Mouse (Mus musculus): ENCODE results near the gene Tm4sf5. TPM values are rescaled to one million over a fixed set of nuclear protein-coding genes. Genes with fewer than 3 reads are reported as not detected.
"Not testable (repeated sequence)": the region's sequence is repeated elsewhere in the genome, so short reads cannot be mapped to it uniquely, and the experiment has no call there.

The Tm4sf5 gene
- total RNA-seq, 2 experiments from 2014 or later = 0.47 to 0.61 TPM

- no peak for DNase-seq (ENCODE audit: extremely low spot score in 1 of 2, low spot score in 1 of 2)
These were observed 2.0 kb downstream of the Tm4sf5 start for GRCm38 (mm10) chr11:70506962-70507515.

GRCm38 (mm10) chr11:70509753-70510564, 4.9 kb downstream of the Tm4sf5 start:
- DNase-seq (ENCODE audit: extremely low spot score in 1 of 2, low spot score in 1 of 2) = peak in 1 of 2 experiments; percentile 45

GRCm38 (mm10) chr11:70511242-70511641, 6.2 kb downstream of the Tm4sf5 start:
- DNase-seq (ENCODE audit: extremely low spot score in 1 of 2, low spot score in 1 of 2) = no peak

DNA sequence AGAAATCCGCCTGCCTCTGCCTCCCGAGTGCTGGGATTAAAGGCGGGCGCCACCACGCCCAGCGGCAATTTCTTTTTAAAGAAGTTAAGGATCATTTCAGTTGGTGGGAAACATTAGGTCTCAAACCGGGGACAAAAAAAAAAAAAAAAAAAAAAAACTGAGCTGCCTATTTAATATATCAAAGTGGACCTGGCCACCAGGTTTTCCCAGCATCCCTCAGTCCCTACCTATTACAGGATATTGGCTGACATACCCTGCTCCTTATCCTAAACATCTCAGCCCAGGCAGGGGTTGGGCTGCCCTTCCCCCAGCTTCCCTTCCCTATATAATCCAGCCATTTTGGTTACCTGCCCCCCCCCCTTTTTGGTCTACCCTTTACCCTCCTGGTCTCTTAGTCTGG, 6.8 kb downstream of the Tm4sf5 start:
- no peak for DNase-seq (ENCODE audit: extremely low spot score in 1 of 2, low spot score in 1 of 2)

DNA sequence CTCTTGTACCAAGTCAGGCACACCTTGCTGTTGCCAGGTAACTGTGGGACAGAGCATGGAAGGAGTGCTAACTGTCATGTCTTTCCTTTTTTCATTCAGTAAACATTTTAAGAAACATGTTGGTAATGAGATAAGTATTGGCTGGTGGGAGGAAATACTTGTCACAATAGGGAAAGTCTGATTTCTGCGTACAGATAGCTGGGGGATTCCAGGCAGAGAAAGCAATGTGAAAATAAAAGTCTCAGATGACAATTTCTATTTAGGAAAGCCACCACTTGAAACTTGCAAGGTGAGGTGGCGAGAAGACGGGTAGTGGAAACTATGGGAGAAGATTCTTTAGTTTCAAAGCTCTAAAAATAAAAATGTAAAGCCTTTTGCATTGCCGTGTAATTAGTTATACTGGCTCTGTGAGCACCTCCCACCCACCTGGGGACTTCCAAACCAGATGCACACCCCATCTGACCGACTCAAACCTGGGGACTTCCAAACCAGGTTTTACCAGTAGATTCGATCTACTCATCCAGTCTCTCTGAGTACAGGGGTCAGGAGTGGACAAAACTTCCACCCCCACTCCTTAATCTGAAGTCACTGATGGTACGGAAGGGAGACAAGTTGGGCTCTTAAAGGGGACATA, 7.8 kb downstream of the Tm4sf5 start:
- no peak for DNase-seq (ENCODE audit: extremely low spot score in 1 of 2, low spot score in 1 of 2)

- DNase-seq (ENCODE audit: extremely low spot score in 1 of 2, low spot score in 1 of 2) = no peak
These were observed 8.5 kb downstream of the Tm4sf5 start for GRCm38 (mm10) chr11:70513520-70513919.

GRCm38 (mm10) chr11:70514288-70514687, 9.2 kb downstream of the Tm4sf5 start, which contains the start of gene Vmo1:
TSS of gene Vmo1 (minus strand) at chr11:70514616.
- DNase-seq (ENCODE audit: extremely low spot score in 1 of 2, low spot score in 1 of 2) = no peak

GRCm38 (mm10) chr11:70516352-70516751, 11.3 kb downstream of the Tm4sf5 start:
- peak in 1 of 2 experiments; percentile 18 for DNase-seq (ENCODE audit: extremely low spot score in 1 of 2, low spot score in 1 of 2)

DNA sequence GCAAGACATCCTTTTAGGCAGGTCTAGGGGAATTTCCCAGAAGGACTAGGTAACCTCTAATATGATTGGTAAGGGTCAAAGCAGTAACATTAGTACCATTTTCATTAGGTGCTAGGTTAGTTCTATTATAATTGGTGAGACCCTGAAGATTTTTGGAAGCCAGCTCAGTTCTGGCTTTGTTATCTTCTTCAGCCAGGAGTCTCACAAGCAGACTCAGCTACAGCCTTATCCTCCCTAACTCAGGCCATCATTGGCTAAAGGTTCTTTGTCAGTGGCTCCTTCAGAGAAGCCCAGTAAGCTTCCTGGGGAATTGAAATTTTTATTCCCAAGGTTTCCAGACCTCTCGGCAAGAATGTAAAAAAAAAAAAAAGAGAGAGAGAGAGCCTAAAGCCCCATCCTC, 13.4 kb downstream of the Tm4sf5 start:
- no peak for DNase-seq (ENCODE audit: extremely low spot score in 1 of 2, low spot score in 1 of 2)

- no peak for DNase-seq (ENCODE audit: extremely low spot score in 1 of 2, low spot score in 1 of 2)
These were observed 13.9 kb downstream of the Tm4sf5 start, which contains the start of gene Gltpd2 for GRCm38 (mm10) chr11:70518923-70519322. TSS of gene Gltpd2 (plus strand) at chr11:70519196.

- peak in 1 of 2 experiments; percentile 22 for DNase-seq (ENCODE audit: extremely low spot score in 1 of 2, low spot score in 1 of 2)
These were observed 15.2 kb downstream of the Tm4sf5 start for GRCm38 (mm10) chr11:70520178-70520769.

DNA sequence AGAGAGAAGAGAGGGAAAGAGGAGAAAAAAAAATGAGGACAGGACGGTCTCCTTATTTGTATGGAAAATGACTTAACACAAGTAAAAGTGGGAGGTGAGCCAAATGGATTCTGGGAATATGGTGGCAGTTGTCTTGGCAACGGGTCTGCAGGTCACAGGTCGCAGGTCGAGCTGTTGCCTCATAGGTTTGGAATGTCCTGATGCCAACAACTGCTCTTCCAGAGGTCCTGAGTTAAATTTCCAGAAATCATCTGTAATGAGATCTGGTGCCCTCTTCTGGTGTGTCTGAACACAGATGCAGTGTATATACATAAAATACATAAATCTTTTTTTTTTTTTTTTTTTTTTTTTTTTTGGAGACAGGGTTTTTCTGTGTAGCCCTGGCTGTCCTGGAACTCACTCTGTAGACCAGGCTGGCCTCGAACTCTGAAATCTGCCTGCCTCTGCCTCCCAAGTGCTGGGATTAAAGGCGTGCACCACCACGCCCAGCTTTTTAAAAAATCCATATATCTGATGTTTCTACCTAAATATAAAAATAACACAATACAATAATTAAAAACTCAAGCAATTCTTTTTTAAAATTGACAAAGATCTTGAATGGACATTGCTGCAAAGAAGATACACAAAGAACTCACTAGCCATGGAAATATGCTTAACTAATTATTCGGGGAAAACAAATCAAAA, 18.4 kb downstream of the Tm4sf5 start:
- not testable (repeated sequence) for DNase-seq (ENCODE audit: extremely low spot score in 1 of 2, low spot score in 1 of 2)

DNA sequence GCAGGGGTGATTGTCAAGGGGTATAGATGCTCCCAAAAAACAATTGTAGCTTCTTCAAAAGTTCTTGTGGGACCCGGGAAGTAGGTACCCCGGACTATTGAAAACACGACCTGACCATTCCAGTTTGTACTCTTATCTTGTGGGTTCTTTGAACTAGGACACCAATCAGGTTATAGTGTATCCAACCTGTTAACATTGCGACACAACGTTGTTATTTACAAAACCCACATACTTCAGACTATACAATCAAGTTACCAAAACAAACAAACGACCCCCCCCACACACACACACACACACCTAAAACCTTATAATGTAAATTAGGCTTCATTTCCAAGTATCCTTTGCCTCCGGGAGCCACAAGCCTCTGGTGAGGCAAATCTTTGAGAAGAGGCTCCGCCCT, 19.7 kb downstream of the Tm4sf5 start:
- no peak for DNase-seq (ENCODE audit: extremely low spot score in 1 of 2, low spot score in 1 of 2)

DNA sequence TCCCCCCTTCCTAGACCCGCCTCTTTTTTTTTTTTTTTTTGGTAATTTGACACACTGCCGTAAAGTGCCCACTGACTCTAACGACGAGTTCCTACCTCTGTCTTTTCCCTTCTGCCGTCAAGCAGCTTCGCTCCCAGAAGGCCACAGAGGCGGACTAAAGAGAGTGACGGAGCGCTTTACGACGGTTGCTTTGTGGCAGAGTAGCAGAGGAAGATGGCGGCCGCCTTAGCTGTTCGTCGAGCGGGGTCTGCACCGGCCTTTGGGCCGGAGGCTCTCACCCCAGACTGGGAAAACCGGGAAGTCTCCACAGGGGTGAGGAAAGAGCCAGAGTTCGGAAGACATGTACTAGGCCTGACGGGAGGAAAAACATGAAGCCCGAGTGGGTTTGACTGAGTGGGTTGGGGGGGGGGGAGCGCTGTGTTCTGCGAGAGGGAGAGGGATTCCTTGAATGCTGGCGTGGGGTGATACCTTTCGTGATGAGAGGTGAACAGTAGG, 20.2 kb downstream of the Tm4sf5 start, which contains the start of gene Psmb6:
Gene Psmb6, plus strand, starts transcription at position 184 of the 495 bp plus-strand sequence.
- peak; percentile 70 to 80 for DNase-seq (ENCODE audit: extremely low spot score in 1 of 2, low spot score in 1 of 2)

DNA sequence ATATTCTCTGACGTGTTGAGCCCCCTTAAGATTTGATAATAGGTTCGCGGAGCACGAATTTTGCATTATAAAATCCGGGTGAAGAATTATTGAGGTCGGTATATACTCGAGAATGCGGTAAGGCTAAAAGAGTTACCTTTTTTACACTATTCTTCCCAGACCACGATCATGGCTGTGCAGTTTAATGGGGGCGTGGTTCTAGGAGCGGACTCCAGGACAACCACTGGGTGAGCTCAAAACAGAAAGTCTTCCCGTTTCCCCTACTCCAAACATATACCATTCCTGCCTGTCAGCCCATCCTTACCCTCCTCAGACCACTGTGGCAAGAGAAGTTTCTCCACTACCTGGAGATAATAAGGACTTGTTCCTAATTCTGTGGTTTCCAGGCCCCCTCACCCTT, 20.7 kb downstream of the Tm4sf5 start:
- DNase-seq (ENCODE audit: extremely low spot score in 1 of 2, low spot score in 1 of 2) = no peak

DNA sequence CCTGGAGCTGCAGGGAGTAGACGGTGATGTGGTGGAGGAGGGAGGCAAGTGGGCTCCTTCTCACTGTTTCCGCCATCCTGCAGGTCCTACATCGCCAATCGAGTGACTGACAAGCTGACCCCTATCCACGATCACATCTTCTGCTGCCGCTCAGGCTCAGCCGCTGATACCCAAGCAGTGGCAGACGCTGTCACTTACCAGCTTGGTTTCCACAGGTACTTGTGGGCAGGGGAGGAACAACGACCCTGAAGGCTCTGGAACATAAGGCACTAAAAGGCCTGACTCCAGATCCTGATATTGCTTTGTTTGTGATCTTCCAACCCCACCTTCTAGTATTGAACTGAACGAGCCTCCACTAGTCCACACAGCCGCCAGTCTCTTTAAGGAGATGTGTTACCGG, 21.2 kb downstream of the Tm4sf5 start:
- DNase-seq (ENCODE audit: extremely low spot score in 1 of 2, low spot score in 1 of 2) = no peak

GRCm38 (mm10) chr11:70528610-70529009, 23.6 kb downstream of the Tm4sf5 start:
- no peak for DNase-seq (ENCODE audit: extremely low spot score in 1 of 2, low spot score in 1 of 2)

DNA sequence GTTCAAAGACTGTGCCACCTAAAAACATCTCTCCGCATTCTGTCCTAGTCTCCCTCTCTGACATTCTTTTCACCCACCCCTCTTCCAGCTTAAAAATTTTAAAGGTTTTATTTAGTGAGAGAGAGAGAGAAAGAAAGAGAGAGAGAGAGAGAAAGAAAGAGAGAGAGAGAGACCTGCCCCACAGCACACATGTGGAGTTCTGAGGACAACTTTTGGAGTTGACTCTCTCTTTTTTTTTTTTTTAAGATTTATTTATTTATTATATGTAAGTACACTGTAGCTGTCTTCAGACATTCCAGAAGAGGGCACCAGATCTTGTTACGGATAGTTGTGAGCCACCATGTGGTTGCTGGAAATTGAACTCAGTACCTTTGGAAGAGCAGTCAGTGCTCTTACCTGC, 26.0 kb downstream of the Tm4sf5 start:
- not testable (repeated sequence) for DNase-seq (ENCODE audit: extremely low spot score in 1 of 2, low spot score in 1 of 2)

- no peak for DNase-seq (ENCODE audit: extremely low spot score in 1 of 2, low spot score in 1 of 2)
These were observed 27.8 kb downstream of the Tm4sf5 start, which contains the start of gene Gm40193 for GRCm38 (mm10) chr11:70532839-70533238. TSS of gene Gm40193 (minus strand) at chr11:70532939.

- no peak for DNase-seq (ENCODE audit: extremely low spot score in 1 of 2, low spot score in 1 of 2)
These were observed 34.4 kb downstream of the Tm4sf5 start for GRCm38 (mm10) chr11:70539423-70539822.

All from layer of hippocampus, postnatal 25 days (tissue).